Mouse (Mus musculus) lung, postnatal 0 days (tissue): Measurements from ENCODE around the gene Scamp1.

ENCODE experiments used
- CTCF ChIP-seq: IDR thresholded peaks from 2 replicates; pipeline ENCODE4 v1.5.1; 2016; ENCODE audit warnings: antibody characterized with exemption, mild to moderate bottlenecking
- EP300 ChIP-seq: IDR thresholded peaks from 2 replicates; pipeline ENCODE4 v1.6.1; 2016; ENCODE audit warnings: antibody characterized with exemption, mild to moderate bottlenecking, control low read depth

- TF ChIP-seq CTCF, result no peak
- TF ChIP-seq EP300, result no peak
These were observed 111.8 kb downstream of the Scamp1 start for GRCm38 (mm10) chr13:94173633-94174576.
